Mouse (Mus musculus) small intestine, adult 2 months (tissue): ENCODE data around the gene Gbp7. TPM values are rescaled to one million over a fixed set of nuclear protein-coding genes. Genes with fewer than 3 reads are reported as not detected.

Experiments used
- H3K27ac ChIP-seq: fragments of 200-500 bp; 2 replicates; pipeline ENCODE4 v1.5.1; 2012; ENCODE audit warnings: low read depth, low read length, control low read depth, inconsistent platforms; ENCODE audit not compliant: insufficient read depth
- H3K27me3 ChIP-seq: fragments of 200-500 bp; 2 replicates; pipeline ENCODE4 v1.6.1; 2012; ENCODE audit warnings: mild to moderate bottlenecking, moderate library complexity, low read length, inconsistent platforms; ENCODE audit not compliant: control insufficient read depth, insufficient read depth
- H3K36me3 ChIP-seq: fragments of 200-500 bp; 2 replicates; pipeline ENCODE4 v1.6.1; 2012; ENCODE audit warnings: mild to moderate bottlenecking, low read length, control low read depth, inconsistent platforms; ENCODE audit not compliant: control insufficient read depth, insufficient read depth
- H3K4me1 ChIP-seq: fragments of 200-500 bp; 2 replicates; pipeline ENCODE4 v1.6.1; 2012; ENCODE audit warnings: low read length, inconsistent platforms, mixed read lengths; ENCODE audit not compliant: control insufficient read depth, insufficient read depth, insufficient read length
- H3K4me3 ChIP-seq: fragments of 200-500 bp; 2 replicates; pipeline ENCODE4 v1.5.1; 2012; ENCODE audit warnings: low read depth, mild to moderate bottlenecking, control low read depth, inconsistent platforms, low read length, moderate library complexity
- CTCF ChIP-seq: fragments of 200-500 bp; IDR thresholded peaks from 2 replicates; pipeline ENCODE4 v1.5.1; 2012; ENCODE audit warnings: low read depth, mild to moderate bottlenecking, control low read depth, inconsistent platforms, low read length, moderate library complexity, mixed read lengths; ENCODE audit not compliant: insufficient replicate concordance, insufficient read length; ENCODE audit errors: extremely low read depth
- POLR2A ChIP-seq: fragments of 200-500 bp; IDR thresholded peaks from 2 replicates; pipeline ENCODE4 v1.6.1; 2012; ENCODE audit warnings: low read depth, mild to moderate bottlenecking, control low read depth, inconsistent platforms, low read length, moderate library complexity
- WGBS: fragments of 180-500 bp; shearing (Covaris S2); methylation state at CpG from one replicate; pipeline ENCODE4 v1.1.7; 2018; 5-methylcytosine and 5-hydroxymethylcytosine counted together
- polyA plus RNA-seq: library from polyadenylated mRNA; depleted of rRNA; stranded (reverse); fragments of >200 nt; gene quantifications from 2 replicates; pipeline ENCODE4 v1.2.3, GENCODE M21; 2012; rRNA removed

Gbp7 gene
- polyA plus RNA-seq, 1 experiment = 1.4 TPM

DNA sequence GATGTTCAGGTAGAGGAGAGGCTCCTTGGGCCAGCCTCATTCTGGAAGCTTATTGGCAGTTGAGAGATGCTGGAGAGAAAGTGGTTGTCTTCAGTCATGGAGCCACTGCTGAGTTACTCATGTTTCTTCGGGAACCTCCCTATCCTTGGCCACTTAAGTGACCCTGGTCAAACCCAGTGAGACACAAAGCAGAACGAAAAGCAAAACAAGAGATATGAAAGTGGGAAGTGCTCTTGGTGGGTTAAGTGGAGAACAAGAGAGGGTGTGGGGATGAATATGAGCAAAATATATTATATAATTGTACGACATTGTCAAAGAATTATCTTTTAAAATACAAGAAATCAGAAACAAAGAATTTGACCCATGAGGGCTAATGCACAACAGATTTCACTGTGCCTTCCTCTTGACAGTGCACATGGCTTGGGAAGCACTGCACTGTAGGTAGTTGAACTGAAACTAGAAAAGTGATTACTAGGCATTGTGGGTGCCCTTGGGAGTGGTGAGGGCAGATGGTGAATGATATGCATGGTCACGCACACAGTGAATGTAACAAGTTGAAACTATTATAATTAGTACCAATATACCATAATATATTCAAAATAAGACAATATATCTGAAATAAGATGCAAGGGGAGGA lies 60.4 kb downstream of the Gbp7 start:
- no peaks in the 10 kb centered on the region for H3K27me3 ChIP-seq
- H3K36me3 ChIP-seq = no peaks in the 10 kb centered on the region
- WGBS = 73% methylated on average over 4 of the region's 4 CpGs
- H3K4me1 ChIP-seq = no peaks in the 10 kb centered on the region
- TF ChIP-seq CTCF = no peak
- no peak for TF ChIP-seq POLR2A
- H3K27ac ChIP-seq = no peak overlapping the region
- H3K4me3 ChIP-seq = no peak overlapping the region

GRCm38 (mm10) chr3:142594547-142594946 lies 64.4 kb downstream of the Gbp7 start, which contains the start of gene Gbp2b:
Gene Gbp2b (plus strand): TSS chr3:142594847.
- Histone ChIP-seq H3K36me3 (no peaks in the 10 kb centered on the region), H3K27ac (no peak within 1 kb of the TSS), H3K4me3 (no peak within 1 kb of the TSS), H3K27me3 (no peaks in the 10 kb centered on the region), H3K4me1 (no peaks in the 10 kb centered on the region)
- 54% methylated on average over 1 of the region's 1 CpGs for WGBS
- no peak for TF ChIP-seq CTCF
- no peak for TF ChIP-seq POLR2A

- Histone ChIP-seq H3K36me3 (no peaks in the 10 kb centered on the region), H3K27me3 (no peaks in the 10 kb centered on the region), H3K27ac (no peak overlapping the region), H3K4me1 (no peaks in the 10 kb centered on the region), H3K4me3 (no peak overlapping the region)
- TF ChIP-seq CTCF (no peak), POLR2A (no peak)
- WGBS = 66% methylated on average over 3 of the region's 3 CpGs
Observed at GRCm38 (mm10) chr3:142597923-142598322, 67.8 kb downstream of the Gbp7 start.

Other genes with a start within 250 kb of the Gbp7 start
- gene Pdlim5, start 134.6 kb upstream of the Gbp7 start, polyA plus RNA-seq = 26.3 and 63.1 TPM in 2 replicates
- gene Gbp5, start 36.4 kb upstream of the Gbp7 start, polyA plus RNA-seq = 0.44 and 0.95 TPM in 2 replicates
- gene Gbp3, start 29.7 kb downstream of the Gbp7 start, polyA plus RNA-seq = 7.2 and 13.8 TPM in 2 replicates
- 0.56 and 0.89 TPM in 2 replicates for gene Gbp2b, start 64.5 kb downstream of the Gbp7 start, polyA plus RNA-seq
- gene Gbp2, start 90.3 kb downstream of the Gbp7 start, polyA plus RNA-seq = 3.1 and 6.8 TPM in 2 replicates
- gene Kyat3, start 170.7 kb downstream of the Gbp7 start, polyA plus RNA-seq = 0.52 and 0.55 TPM in 2 replicates
- 4.9 and 22.3 TPM in 2 replicates for gene Gtf2b, start 234.7 kb downstream of the Gbp7 start, polyA plus RNA-seq